Mouse (Mus musculus): ENCODE measurements at regions not wholly inside any gene's neighbourhood (a gene's known extent, or its start where the extent isn't known, plus 50 kb on each side); places are given as distances from the start of the nearest gene placed in this dataset.

GRCm38 (mm10) chr16:97288634-97289033, 67.9 kb upstream of the Bace2 start:
- peaks cover 3% of the 10 kb centered on the region; the same call in 1 of the 2 replicates for H3K4me1 ChIP-seq (ENCODE audit: control insufficient read depth, insufficient read depth, low read length)
- WGBS: 13% methylated on average over 8 of the region's 8 CpGs
- H3K9ac ChIP-seq (ENCODE audit: low read length): no peak overlapping the region
- no peaks in the 10 kb centered on the region for H3K27me3 ChIP-seq (ENCODE audit: control insufficient read depth, insufficient read depth, low read length)
- no peak overlapping the region for H3K4me3 ChIP-seq (ENCODE audit: low read length)
- H3K4me2 ChIP-seq (ENCODE audit: low read depth, low read length): no peak overlapping the region
- H3K9me3 ChIP-seq (replicated peaks; ENCODE audit: control insufficient read depth, low read length): no peaks in the 10 kb centered on the region
- no peaks in the 10 kb centered on the region for H3K36me3 ChIP-seq (ENCODE audit: control insufficient read depth, insufficient read depth)
- no peak overlapping the region for H3K27ac ChIP-seq (ENCODE audit: low read length)
- peak; percentile 74 for ATAC-seq (replicated peaks; ENCODE audit: extremely low read depth, insufficient read depth, low FRiP score)

GRCm38 (mm10) chr16:97292484-97293048, 64.0 kb upstream of the Bace2 start:
- Histone ChIP-seq H3K27ac (ENCODE audit: low read length) (no peak overlapping the region), H3K4me3 (ENCODE audit: low read length) (no peak overlapping the region), H3K4me2 (ENCODE audit: low read depth, low read length) (peak overlapping the region; percentile 16), H3K4me1 (ENCODE audit: control insufficient read depth, insufficient read depth, low read length) (peaks cover 3% of the 10 kb centered on the region; the same call in 1 of the 2 replicates), H3K9me3 (replicated peaks; ENCODE audit: control insufficient read depth, low read length) (no peaks in the 10 kb centered on the region), H3K36me3 (ENCODE audit: control insufficient read depth, insufficient read depth) (no peaks in the 10 kb centered on the region), H3K27me3 (ENCODE audit: control insufficient read depth, insufficient read depth, low read length) (no peaks in the 10 kb centered on the region), H3K9ac (ENCODE audit: low read length) (no peak overlapping the region)
- WGBS: 11% methylated on average over 11 of the region's 11 CpGs
- no peak for ATAC-seq (replicated peaks; ENCODE audit: extremely low read depth, insufficient read depth, low FRiP score)

- no peak overlapping the region for H3K4me3 ChIP-seq (ENCODE audit: low read length)
- no peaks in the 10 kb centered on the region for H3K36me3 ChIP-seq (ENCODE audit: control insufficient read depth, insufficient read depth)
- H3K27me3 ChIP-seq (ENCODE audit: control insufficient read depth, insufficient read depth, low read length): no peaks in the 10 kb centered on the region
- peaks cover 3% of the 10 kb centered on the region; the same call in 1 of the 2 replicates for H3K4me1 ChIP-seq (ENCODE audit: control insufficient read depth, insufficient read depth, low read length)
- peak overlapping the region; percentile 16; the same call in 1 of the 2 replicates for H3K4me2 ChIP-seq (ENCODE audit: low read depth, low read length)
- H3K9ac ChIP-seq (ENCODE audit: low read length): no peak overlapping the region
- no peak for ATAC-seq (replicated peaks; ENCODE audit: extremely low read depth, insufficient read depth, low FRiP score)
- WGBS: 6% methylated on average over 4 of the region's 4 CpGs
- H3K9me3 ChIP-seq (replicated peaks; ENCODE audit: control insufficient read depth, low read length): no peaks in the 10 kb centered on the region
- no peak overlapping the region for H3K27ac ChIP-seq (ENCODE audit: low read length)
Observed at GRCm38 (mm10) chr16:97293273-97293672, 63.3 kb upstream of the Bace2 start.

- no peak overlapping the region for H3K4me3 ChIP-seq (ENCODE audit: low read length)
- no peaks in the 10 kb centered on the region for H3K36me3 ChIP-seq (ENCODE audit: control insufficient read depth, insufficient read depth)
- no peaks in the 10 kb centered on the region for H3K27me3 ChIP-seq (ENCODE audit: control insufficient read depth, insufficient read depth, low read length)
- H3K4me1 ChIP-seq (ENCODE audit: control insufficient read depth, insufficient read depth, low read length): no peaks in the 10 kb centered on the region
- no peaks in the 10 kb centered on the region for H3K9me3 ChIP-seq (replicated peaks; ENCODE audit: control insufficient read depth, low read length)
- no peak overlapping the region for H3K27ac ChIP-seq (ENCODE audit: low read length)
- H3K4me2 ChIP-seq (ENCODE audit: low read depth, low read length): no peak overlapping the region
- 69% methylated on average over 3 of the region's 3 CpGs for WGBS
- H3K9ac ChIP-seq (ENCODE audit: low read length): no peak overlapping the region
- ATAC-seq (replicated peaks; ENCODE audit: extremely low read depth, insufficient read depth, low FRiP score): no peak
Observed at GRCm38 (mm10) chr16:97297140-97297539, 59.4 kb upstream of the Bace2 start.

- no peaks in the 10 kb centered on the region for H3K36me3 ChIP-seq (ENCODE audit: control insufficient read depth, insufficient read depth)
- no peaks in the 10 kb centered on the region for H3K27me3 ChIP-seq (ENCODE audit: control insufficient read depth, insufficient read depth, low read length)
- no peak for ATAC-seq (replicated peaks; ENCODE audit: extremely low read depth, insufficient read depth, low FRiP score)
- H3K4me3 ChIP-seq (ENCODE audit: low read length): no peak overlapping the region
- no peaks in the 10 kb centered on the region for H3K9me3 ChIP-seq (replicated peaks; ENCODE audit: control insufficient read depth, low read length)
- no peaks in the 10 kb centered on the region for H3K4me1 ChIP-seq (ENCODE audit: control insufficient read depth, insufficient read depth, low read length)
- no peak overlapping the region for H3K9ac ChIP-seq (ENCODE audit: low read length)
- no peak overlapping the region for H3K27ac ChIP-seq (ENCODE audit: low read length)
- no peak overlapping the region for H3K4me2 ChIP-seq (ENCODE audit: low read depth, low read length)
- WGBS: 65% methylated on average over 5 of the region's 5 CpGs
Observed at GRCm38 (mm10) chr16:97304156-97304735, 52.3 kb upstream of the Bace2 start.

All from heart, embryonic 16.5 days (tissue).